Mouse (Mus musculus) midbrain, embryonic 12.5 days (tissue): ENCODE data around the gene Vmn2r-ps159. TPM values are rescaled to one million over a fixed set of nuclear protein-coding genes. Genes with fewer than 3 reads are reported as not detected.
"Not testable (repeated sequence)": the region's sequence is repeated elsewhere in the genome, so short reads cannot be mapped to it uniquely, and the experiment has no call there.

Source experiments
- ATAC-seq: fragments of 200-750 bp; cut with Nextera tagmentation; 2 replicates; pipeline ENCODE4 v1.8.0; 2017; ENCODE audit warnings: low read depth, moderate TSS enrichment, moderate library complexity; ENCODE audit not compliant: low FRiP score
- H3K27ac ChIP-seq: fragments of 300-500 bp; sonication (generic); replicated peaks from 2 replicates; pipeline ENCODE4 v1.5.1; 2016; ENCODE audit warnings: mild to moderate bottlenecking
- H3K27me3 ChIP-seq: fragments of 300-500 bp; sonication (generic); 2 replicates; pipeline ENCODE4 v1.6.1; 2016; ENCODE audit warnings: mild to moderate bottlenecking
- H3K36me3 ChIP-seq: fragments of 300-500 bp; sonication (generic); 2 replicates; pipeline ENCODE4 v1.6.1; 2016
- H3K4me1 ChIP-seq: fragments of 300-500 bp; sonication (generic); 2 replicates; pipeline ENCODE4 v1.6.1; 2016
- H3K4me2 ChIP-seq: fragments of 300-500 bp; sonication (generic); replicated peaks from 2 replicates; pipeline ENCODE4 v1.6.1; 2016; ENCODE audit warnings: mild to moderate bottlenecking, moderate library complexity
- H3K4me3 ChIP-seq: fragments of 300-500 bp; sonication (generic); 2 replicates; pipeline ENCODE4 v1.5.1; 2016; ENCODE audit warnings: mild to moderate bottlenecking
- H3K9ac ChIP-seq: fragments of 300-500 bp; sonication (generic); replicated peaks from 2 replicates; pipeline ENCODE4 v1.6.1; 2016; ENCODE audit warnings: mild to moderate bottlenecking, moderate library complexity
- H3K9me3 ChIP-seq: fragments of 300-500 bp; sonication (generic); 2 replicates; pipeline ENCODE4 v1.6.1; 2016; ENCODE audit warnings: mild to moderate bottlenecking
- WGBS: fragments of 180-500 bp; shearing (Covaris S2); methylation state at CpG from one replicate; pipeline ENCODE4 v1.1.7; 2016; 5-methylcytosine and 5-hydroxymethylcytosine counted together
- polyA plus RNA-seq: library from polyadenylated mRNA; unstranded; fragments of >200 nt; fragmentation: Nextera tagmentation; extraction: Ambion mirVana; gene quantifications from 2 replicates; pipeline ENCODE4 v1.2.1, GENCODE M21; 2016

Gene Vmn2r-ps159
- not detected in 2 replicates for polyA plus RNA-seq

- H3K4me3 ChIP-seq, ATAC-seq, H3K4me2 ChIP-seq, H3K4me1 ChIP-seq, H3K27me3 ChIP-seq, H3K36me3 ChIP-seq, H3K9me3 ChIP-seq, H3K9ac ChIP-seq, H3K27ac ChIP-seq: not testable (repeated sequence)
- WGBS: 75% methylated on average over 3 of the region's 3 CpGs
Observed at GRCm38 (mm10) chr4:156330803-156331202, at the start of gene Vmn2r-ps159. Vmn2r-ps159 (plus strand) TSS chr4:156331103.

- peak; percentile 50 for ATAC-seq
- H3K9me3 ChIP-seq: peaks cover 37% of the 10 kb centered on the region
- not testable (repeated sequence) for H3K27ac ChIP-seq, H3K4me3 ChIP-seq, H3K36me3 ChIP-seq, H3K4me2 ChIP-seq, H3K4me1 ChIP-seq, H3K27me3 ChIP-seq, H3K9ac ChIP-seq
- 76% methylated on average over 4 of the region's 4 CpGs for WGBS
Observed at GRCm38 (mm10) chr4:156341601-156342504, 10.9 kb downstream of the Vmn2r-ps159 start.

GRCm38 (mm10) chr4:156342569-156343325 lies 11.8 kb downstream of the Vmn2r-ps159 start:
- 79% methylated on average over 2 of the region's 2 CpGs for WGBS
- no peak overlapping the region for H3K4me2 ChIP-seq
- ATAC-seq: peak; percentile 83
- H3K36me3 ChIP-seq: no peaks in the 10 kb centered on the region
- H3K9ac ChIP-seq: no peak overlapping the region
- H3K4me1 ChIP-seq: no peaks in the 10 kb centered on the region
- H3K4me3 ChIP-seq: no peak overlapping the region
- H3K27ac ChIP-seq: no peak overlapping the region
- peaks cover 37% of the 10 kb centered on the region for H3K9me3 ChIP-seq
- no peaks in the 10 kb centered on the region for H3K27me3 ChIP-seq

GRCm38 (mm10) chr4:156343332-156343731 lies 12.4 kb downstream of the Vmn2r-ps159 start:
- H3K36me3 ChIP-seq: no peaks in the 10 kb centered on the region
- no peaks in the 10 kb centered on the region for H3K27me3 ChIP-seq
- H3K4me3 ChIP-seq: no peak overlapping the region
- H3K4me1 ChIP-seq: no peaks in the 10 kb centered on the region
- no peak overlapping the region for H3K4me2 ChIP-seq
- no peak overlapping the region for H3K9ac ChIP-seq
- WGBS: 75% methylated on average over 1 of the region's 1 CpGs
- no peak overlapping the region for H3K27ac ChIP-seq
- peak; percentile 45; the same call in 1 of the 2 replicates for ATAC-seq
- peaks cover 37% of the 10 kb centered on the region for H3K9me3 ChIP-seq

- not testable (repeated sequence) for H3K4me3 ChIP-seq, H3K9ac ChIP-seq, H3K4me2 ChIP-seq, H3K27ac ChIP-seq, H3K27me3 ChIP-seq, H3K4me1 ChIP-seq, H3K36me3 ChIP-seq
- 69% methylated on average over 3 of the region's 3 CpGs for WGBS
- peaks cover 18% of the 10 kb centered on the region for H3K9me3 ChIP-seq
- peak; percentile 71; the same call in 1 of the 2 replicates for ATAC-seq
Observed at GRCm38 (mm10) chr4:156356756-156357437, 26.0 kb downstream of the Vmn2r-ps159 start.

Other genes with a start within 250 kb of the Vmn2r-ps159 start
- 59.8 and 60.0 TPM in 2 replicates for gene 9430015G10Rik, start 221.1 kb upstream of the Vmn2r-ps159 start, polyA plus RNA-seq
- gene Rnf223, start 200.6 kb upstream of the Vmn2r-ps159 start, polyA plus RNA-seq: 1.1 and 1.2 TPM in 2 replicates
- gene Agrn, start 133.6 kb upstream of the Vmn2r-ps159 start, polyA plus RNA-seq: 155 and 160 TPM in 2 replicates
- 1.3 and 2.0 TPM in 2 replicates for gene Isg15, start 130.3 kb upstream of the Vmn2r-ps159 start, polyA plus RNA-seq
- gene AW011738, start 127.8 kb upstream of the Vmn2r-ps159 start, polyA plus RNA-seq: 7.6 and 8.1 TPM in 2 replicates
- 2.0 and 2.1 TPM in 2 replicates for gene Perm1, start 115.2 kb upstream of the Vmn2r-ps159 start, polyA plus RNA-seq
- 29.7 and 31.9 TPM in 2 replicates for gene Plekhn1, start 96.2 kb upstream of the Vmn2r-ps159 start, polyA plus RNA-seq
- 85.2 and 93.7 TPM in 2 replicates for gene Noc2l, start 95.1 kb upstream of the Vmn2r-ps159 start, polyA plus RNA-seq
- 5.2 and 5.6 TPM in 2 replicates for gene Samd11, start 75.4 kb upstream of the Vmn2r-ps159 start, polyA plus RNA-seq